Mouse (Mus musculus) liver, adult (tissue): ENCODE measurements around the gene Aldh8a1.

Experiments used
- GATA4 ChIP-seq: IDR thresholded peaks from 2 replicates; pipeline ENCODE4 v1.6.1; 2014; ENCODE audit warnings: mild to moderate bottlenecking, low read length; ENCODE audit not compliant: insufficient replicate concordance

Gene Aldh8a1

GRCm38 (mm10) chr10:21376682-21377473 lies at the start of gene Aldh8a1:
Aldh8a1 (plus strand) TSS chr10:21377291.
- TF ChIP-seq GATA4, result no peak

GRCm38 (mm10) chr10:21327605-21328135 lies 49.4 kb upstream of the Aldh8a1 start:
- no peak for TF ChIP-seq GATA4

GRCm38 (mm10) chr10:21334349-21335105 lies 42.6 kb upstream of the Aldh8a1 start:
- no peak for TF ChIP-seq GATA4

GRCm38 (mm10) chr10:21335534-21335933 lies 41.6 kb upstream of the Aldh8a1 start:
- TF ChIP-seq GATA4, result no peak

- TF ChIP-seq GATA4, result no peak
Measured at GRCm38 (mm10) chr10:21337191-21337590, 39.9 kb upstream of the Aldh8a1 start.

GRCm38 (mm10) chr10:21341706-21342105 lies 35.4 kb upstream of the Aldh8a1 start:
- TF ChIP-seq GATA4, result no peak

GRCm38 (mm10) chr10:21342331-21343005 lies 34.6 kb upstream of the Aldh8a1 start:
- no peak for TF ChIP-seq GATA4

GRCm38 (mm10) chr10:21347332-21347731 lies 29.8 kb upstream of the Aldh8a1 start:
- TF ChIP-seq GATA4, result no peak

GRCm38 (mm10) chr10:21349449-21349848 lies 27.6 kb upstream of the Aldh8a1 start:
- no peak for TF ChIP-seq GATA4

GRCm38 (mm10) chr10:21349946-21350345 lies 27.1 kb upstream of the Aldh8a1 start:
- TF ChIP-seq GATA4, result no peak

- no peak for TF ChIP-seq GATA4
Measured at GRCm38 (mm10) chr10:21350531-21351515, 26.3 kb upstream of the Aldh8a1 start.

- TF ChIP-seq GATA4, result no peak
Measured at GRCm38 (mm10) chr10:21351766-21352165, 25.3 kb upstream of the Aldh8a1 start.

GRCm38 (mm10) chr10:21353890-21354289 lies 23.2 kb upstream of the Aldh8a1 start:
- TF ChIP-seq GATA4, result no peak

- no peak for TF ChIP-seq GATA4
Measured at GRCm38 (mm10) chr10:21354506-21354905, 22.6 kb upstream of the Aldh8a1 start.
